Mouse (Mus musculus) kidney, postnatal 14 days (tissue): ENCODE data around the gene Dchs1.
A peak's percentile ranks its signal among the peaks of the same experiment; 100 is the strongest.
"Not testable (repeated sequence)": the region's sequence is repeated elsewhere in the genome, so short reads cannot be mapped to it uniquely, and the experiment has no call there.

ENCODE experiments used
- DNase-seq: peaks from one replicate; pipeline ENCODE4 v3.0.0; 2022; ENCODE audit warnings: mixed read lengths

Dchs1 gene

DNA sequence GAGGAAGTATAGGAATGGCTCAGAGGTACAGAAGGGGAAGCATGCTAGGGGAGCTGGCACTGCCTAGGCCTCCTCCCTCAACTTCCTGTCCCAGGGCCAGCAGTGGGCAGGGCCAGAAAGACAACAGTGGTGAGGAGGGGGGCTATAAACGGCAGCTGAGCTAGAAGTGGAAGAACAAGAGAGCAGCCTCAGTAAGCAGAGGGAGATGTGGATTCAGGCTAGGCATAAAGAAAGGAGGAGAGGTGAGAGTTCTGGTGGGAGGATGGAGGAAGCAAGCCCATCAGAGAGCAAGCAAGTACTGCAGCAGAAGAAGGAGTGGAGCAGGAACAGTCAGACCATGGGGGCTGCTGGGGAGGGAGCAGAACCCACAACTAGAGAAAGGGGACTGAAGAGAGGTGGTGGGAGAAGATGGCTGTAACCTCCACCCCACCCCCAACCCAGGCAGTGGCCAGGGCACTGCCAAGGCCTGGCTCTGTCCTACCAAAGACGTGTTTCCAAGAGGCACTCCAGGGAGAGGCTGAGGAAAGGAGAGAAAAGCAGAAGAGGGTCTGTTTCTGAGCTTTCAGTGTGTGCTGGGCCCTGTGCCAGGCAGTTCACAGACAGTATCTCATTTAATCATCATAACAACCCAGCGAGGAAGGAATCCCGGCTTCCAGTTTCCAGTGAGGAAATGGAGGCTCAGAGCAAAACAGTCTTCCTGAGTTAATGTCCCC, 8.7 kb downstream of the Dchs1 start:
- DNase-seq = peak; percentile 69

DNA sequence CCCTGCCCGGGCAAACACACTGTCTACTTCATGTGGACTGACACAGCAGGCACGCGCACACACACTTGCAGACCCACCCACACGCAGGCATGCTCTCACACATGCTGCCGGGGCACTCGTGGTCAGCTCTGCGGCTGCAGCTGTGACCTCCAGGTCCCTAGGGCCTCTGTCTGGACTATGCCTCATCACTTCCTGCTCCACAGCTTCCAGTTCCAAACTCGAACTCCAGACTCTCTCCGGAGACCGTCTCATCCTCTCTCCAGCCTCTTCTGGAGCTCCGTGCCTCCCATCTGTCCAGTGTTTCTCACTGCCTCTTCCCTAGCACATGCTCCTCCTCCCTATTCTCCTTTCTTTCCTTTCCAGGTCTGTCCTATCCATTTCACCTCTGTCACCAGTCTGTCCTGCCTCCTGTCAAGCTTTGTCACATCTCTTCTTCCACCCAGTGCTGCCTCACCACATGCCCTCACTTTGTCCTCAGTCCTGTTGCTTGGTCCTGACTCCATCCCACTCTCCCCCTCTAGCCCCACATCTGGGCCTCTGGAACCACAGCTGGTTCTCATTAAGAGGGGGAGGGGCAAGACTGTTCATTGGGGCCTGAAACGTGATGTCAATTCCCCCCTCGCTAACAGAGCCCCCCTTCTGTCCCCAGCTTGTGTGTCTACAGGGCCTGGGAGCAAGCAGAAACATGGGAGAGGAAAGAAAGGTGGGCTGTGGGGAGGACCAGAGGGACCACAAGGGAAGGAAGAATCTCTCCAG, 9.5 kb downstream of the Dchs1 start:
- peak; percentile 76 for DNase-seq

DNA sequence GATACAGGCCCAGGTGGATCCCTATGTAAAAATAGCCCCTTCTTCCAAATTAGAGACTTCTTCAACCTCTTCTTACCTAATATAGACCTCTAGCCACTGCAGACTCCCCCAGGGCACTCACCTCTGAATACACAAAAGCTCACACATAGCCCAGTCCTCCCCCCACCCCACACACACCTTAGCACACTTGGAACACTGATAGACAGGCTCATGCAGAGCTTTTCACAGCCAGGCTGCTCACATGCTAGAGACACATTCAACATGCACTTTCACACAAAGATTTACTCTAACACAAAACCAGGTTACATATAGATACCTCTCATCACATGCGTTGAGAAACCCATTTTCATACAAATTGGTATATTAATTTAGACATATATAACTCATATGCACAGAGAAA, 10.1 kb downstream of the Dchs1 start:
- no peak for DNase-seq

DNA sequence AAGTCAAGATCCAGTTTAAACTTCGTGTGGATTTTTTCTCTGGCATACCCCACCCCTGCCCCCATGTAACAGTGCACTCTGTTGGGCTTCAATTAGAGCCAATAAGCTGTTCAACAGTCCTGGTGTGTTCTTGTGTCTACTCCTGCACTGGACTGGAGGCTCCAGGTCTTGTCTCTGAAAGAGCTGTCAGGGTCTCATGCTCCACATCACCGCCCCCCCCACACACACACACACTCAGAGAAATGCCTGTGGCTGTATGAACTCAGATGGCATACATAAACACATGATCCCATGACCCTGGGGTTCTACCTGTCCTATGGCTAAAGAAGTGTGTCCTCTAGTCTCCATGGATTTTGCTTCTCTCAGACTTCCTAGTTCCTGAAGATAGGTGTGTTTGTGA, 11.4 kb downstream of the Dchs1 start:
- DNase-seq = no peak

GRCm38 (mm10) chr7:105774661-105775060, 12.8 kb downstream of the Dchs1 start:
- DNase-seq = peak; percentile 74

- no peak for DNase-seq
Measured at GRCm38 (mm10) chr7:105773041-105773440, 14.4 kb downstream of the Dchs1 start.

DNA sequence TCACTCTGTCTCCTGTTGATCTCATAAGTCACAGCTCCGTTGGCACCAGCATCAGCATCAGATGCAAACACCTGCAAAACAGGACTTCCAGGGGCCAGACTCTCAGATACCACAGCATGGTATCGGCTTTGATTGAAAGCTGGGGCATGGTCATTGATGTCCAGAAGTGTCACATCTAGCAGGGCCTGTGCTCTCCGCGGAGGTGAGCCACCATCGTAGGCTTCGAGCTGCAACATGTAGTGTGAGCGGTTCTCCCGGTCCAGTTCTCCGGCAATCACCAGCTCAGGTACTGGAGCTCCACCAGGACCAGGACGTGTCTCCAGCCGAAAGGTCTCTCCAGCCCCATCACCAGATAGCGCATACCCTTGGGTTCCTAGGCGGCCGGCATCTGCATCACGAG, 15.1 kb downstream of the Dchs1 start:
- DNase-seq = no peak

DNA sequence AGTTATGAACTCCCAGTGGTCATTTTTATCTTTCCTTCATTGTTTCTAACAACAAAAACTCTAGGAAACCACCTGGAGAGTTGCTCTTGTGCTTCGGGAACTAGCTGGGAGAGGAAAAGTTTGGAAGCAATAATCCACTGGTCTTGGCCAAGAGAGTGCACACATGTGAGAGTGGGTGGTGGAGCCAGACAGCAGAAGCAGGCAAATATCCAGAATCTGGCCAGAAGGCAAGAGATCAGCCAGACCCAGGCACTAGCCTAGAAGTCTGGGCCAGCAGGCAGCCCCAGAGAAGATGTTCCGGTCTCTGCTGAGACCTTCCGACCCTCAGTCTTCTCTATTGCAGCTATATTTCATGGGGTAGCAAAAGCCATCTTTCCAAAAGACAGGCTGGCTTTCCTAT, 17.5 kb downstream of the Dchs1 start:
- DNase-seq = no peak

- DNase-seq = peak; percentile 57
Measured at GRCm38 (mm10) chr7:105767729-105768165, 19.7 kb downstream of the Dchs1 start.

DNA sequence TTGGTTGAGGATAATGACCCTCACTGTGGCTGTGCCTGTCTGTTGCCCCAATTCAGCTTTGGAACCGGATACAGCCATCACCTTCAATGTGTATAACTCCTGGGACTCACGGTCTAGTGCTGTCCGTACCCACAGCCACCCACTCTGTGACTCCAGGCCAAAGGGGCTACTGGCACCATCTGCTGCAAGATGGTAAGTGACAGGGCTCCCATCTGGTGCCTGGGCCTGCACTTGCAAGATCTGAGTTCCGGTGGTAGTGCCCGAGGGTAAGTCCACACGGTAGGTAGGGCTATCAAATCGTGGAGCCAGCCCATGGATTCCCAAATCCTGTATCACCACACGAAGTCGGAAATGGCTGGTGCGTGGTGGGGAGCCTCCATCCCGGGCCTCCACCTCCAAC, 23.1 kb downstream of the Dchs1 start:
- no peak for DNase-seq

DNA sequence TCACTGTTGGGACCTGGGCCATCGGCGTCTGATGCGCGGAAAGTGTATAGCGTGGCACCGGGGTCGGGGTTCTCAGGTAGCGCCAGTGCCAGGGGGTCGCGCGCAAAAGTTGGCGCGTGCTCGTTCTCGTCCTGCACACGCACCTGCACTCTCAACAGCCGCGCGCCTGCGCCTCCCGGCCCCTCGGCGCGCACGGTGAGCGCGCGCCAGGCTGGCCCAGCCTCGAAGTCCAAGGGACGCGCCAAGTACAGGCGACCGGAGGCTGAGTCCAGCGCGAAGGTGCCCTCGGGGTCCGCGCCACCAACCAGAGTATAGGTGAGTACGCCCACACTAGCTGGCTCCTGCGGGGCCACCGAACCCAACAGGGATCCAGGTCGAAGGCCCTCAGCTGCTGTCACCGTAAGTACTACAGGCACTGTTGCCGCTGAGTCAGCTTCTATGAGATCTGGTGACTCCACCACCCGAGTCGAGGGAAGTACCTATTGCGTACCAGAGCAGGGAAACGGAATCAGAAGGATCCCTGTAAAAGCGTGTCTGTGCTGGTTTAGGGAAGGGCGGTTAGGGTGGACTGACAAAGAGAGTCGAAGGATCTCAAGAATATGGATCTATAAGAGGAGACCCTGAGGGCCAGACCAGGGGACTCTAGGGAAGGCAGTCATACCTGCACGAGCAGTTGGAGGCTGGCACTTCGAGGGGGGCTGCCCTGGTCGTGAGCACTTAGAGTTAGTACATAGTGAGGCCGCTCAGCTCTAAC, 24.8 kb downstream of the Dchs1 start:
- no peak for DNase-seq

DNA sequence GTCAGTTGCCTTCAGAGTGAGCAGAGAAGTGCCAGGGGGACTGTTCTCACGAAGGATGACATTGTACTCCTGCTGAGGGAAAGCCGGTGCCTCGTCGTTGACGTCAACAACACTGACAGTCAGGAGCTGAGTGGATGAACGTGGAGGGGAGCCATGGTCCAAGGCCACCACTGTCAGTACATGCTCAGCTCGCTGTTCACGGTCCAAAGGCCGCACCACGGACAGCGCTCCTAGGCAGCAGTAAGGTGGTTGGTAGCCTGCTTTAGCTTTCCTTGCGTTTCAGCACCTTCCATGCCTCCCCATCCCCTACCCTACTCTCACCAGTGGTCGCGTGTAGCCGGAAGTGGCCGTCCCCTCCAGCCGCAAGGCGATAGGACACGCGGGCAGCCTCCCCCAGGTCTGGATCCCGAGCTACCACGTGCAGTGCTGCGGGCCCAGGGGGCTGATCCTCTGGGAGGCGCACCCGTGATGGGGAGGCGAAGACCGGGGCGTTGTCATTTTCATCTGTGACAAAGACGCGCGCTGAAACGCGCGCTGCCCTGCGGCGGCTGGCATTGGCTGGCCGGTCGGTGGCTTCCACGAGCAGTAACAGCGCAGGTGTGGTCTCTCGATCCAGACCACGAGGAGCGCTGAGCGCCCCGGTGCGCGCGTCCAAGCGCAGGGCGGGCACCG, 25.5 kb downstream of the Dchs1 start:
- no peak for DNase-seq

DNA sequence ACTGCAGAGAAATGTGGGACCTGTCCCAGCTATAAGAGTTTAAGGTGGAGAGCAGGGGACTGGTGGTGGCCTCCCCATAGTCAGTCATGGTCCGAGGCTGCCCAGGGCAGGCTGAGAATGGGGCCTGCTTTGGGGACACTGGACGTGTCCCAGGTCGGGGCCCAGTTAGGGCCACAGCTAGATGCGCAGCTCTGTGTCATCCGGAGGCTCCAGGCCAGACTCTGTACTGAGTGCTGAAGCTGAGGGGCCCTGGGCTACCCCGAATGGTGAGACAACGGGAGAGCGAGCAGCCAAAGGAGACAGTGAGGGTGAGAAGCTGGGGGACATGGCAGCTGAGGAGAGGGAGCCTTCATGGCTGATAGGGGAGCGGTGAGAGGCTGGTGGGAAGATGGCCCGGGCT, 34.2 kb downstream of the Dchs1 start:
- no peak for DNase-seq

- DNase-seq = no peak
Measured at GRCm38 (mm10) chr7:105752716-105753115, 34.7 kb downstream of the Dchs1 start.

GRCm38 (mm10) chr7:105751491-105752433, 35.7 kb downstream of the Dchs1 start, which contains the start of gene Tpp1:
Gene Tpp1, minus strand, starts transcription at chr7:105752235.
- DNase-seq = peak; percentile 94

DNA sequence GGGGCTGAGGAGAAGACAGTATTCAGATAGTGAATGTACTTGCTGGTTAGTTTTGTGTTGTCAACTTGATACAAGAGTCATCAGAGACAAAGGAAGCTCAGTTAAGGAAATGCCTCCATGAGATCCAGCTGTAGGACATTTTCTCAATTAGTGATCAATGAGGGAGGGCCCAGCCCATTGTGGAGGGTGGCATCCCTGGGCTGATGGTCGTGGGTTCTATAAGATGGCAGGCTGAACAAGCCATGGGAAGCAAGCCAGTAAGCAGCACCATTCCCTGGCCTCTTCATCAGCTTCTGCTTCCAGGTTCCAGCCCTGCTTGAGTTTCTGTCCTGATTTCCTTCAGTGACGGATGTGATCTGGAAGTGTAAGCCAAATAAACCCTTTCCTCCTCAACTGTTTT, 39.7 kb downstream of the Dchs1 start:
- DNase-seq = no peak

DNA sequence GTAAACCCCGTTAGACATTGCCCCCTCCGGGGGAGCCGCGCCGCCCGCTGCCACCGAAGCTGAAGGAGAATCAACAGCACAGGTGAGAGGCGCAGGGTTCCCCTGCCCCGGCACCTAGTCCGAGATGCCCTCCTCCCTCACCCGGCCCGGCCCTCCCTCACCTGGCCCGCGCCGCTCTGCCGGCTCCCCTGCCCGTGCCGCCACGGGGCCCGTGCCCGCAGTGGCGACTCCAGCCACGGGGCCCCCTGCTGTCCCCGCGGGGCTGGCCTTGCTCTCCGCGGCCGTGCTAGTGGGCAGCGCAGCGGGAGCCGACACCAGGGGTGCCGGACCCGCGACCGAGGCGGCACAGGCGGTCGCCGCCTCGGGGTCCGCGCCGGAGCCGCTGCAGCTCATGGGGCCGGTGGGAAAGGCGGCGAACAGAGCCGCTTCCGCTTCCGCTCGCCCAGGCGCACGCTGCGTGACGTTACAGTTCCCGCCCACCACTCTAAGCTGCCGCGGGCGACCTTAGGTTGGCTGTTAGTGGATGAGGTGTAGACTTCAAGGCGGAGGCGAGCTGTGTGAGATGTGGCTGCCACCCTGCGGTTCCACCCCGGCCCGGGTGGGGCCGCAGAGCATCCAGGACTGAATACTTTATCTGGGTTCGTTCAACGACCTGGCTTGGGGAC, 43.4 kb downstream of the Dchs1 start, which contains the start of gene Taf10:
Gene Taf10 (minus strand): TSS at position 436 of the 665 bp plus-strand sequence.
- peak; percentile 93 for DNase-seq

GRCm38 (mm10) chr7:105743246-105743925, 44.1 kb downstream of the Dchs1 start:
- DNase-seq = not testable (repeated sequence)

DNA sequence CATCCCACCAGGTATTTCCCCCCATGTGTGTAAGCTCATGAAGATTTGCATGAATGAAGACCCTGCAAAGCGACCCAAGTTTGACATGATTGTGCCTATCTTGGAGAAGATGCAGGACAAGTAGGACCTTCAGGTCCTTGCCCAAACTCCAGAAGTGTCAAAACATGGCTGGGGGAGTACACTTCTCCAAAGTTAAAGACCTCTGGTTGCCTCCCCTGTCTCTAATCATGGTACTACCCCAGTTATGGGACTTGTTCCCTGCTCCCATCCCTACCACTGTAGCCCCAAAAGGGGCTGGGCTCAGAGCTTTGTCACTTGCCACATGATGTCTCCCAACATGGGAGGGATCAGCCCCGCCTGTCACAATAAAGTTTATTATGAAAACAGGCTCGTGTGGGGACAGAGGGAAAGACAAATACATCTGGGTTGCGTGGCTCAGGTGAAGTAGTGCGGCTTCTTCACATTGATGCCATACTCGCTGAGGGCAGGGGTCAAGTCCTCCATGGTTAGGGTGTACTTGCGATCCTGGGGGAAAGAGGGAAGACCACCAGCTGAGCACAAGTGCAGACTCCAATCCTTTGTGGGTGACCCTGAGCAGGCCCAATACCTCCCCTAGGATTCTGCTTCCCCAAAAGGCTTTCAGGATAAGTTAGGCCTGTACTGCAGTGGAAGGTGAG, 44.8 kb downstream of the Dchs1 start:
- not testable (repeated sequence) for DNase-seq

- DNase-seq = no peak
Measured at GRCm38 (mm10) chr7:105741978-105742377, 45.5 kb downstream of the Dchs1 start.
